Mouse (Mus musculus): ENCODE measurements around the gene Gm5294. TPM values are rescaled to one million over a fixed set of nuclear protein-coding genes. Genes with fewer than 3 reads are reported as not detected.

Gm5294 gene
- not detected for total RNA-seq (2023)

DNA sequence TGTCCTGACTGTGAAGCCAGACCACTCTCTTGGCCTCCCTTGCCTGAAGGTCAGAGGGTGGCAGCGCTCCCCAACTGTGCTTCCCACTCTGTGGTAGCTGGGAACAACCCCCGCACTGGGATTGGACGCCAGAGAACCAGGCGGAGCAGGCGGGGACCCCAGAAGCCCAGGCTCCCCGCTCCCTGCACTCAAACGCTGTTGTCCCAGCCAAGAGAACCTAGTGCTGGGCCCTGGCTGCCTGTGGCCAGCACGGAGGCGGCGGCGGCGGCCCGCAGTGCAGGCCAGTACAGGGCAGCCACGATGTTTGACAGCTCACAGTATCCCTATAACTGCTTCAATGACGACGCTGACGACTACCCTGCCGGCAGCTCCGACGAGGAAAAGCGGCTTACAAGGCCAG lies at the start of gene Gm5294:
Gene Gm5294, plus strand, starts transcription at position 301 of the 400 bp plus-strand sequence.

Other genes starting within 250 kb of the Gm5294 start
- 46.2 TPM for gene Zfp68, start 200.3 kb upstream of the Gm5294 start, total RNA-seq (2023)
- 5.1 TPM for gene A430033K04Rik, start 197.2 kb upstream of the Gm5294 start, total RNA-seq (2023)
- gene Fam20c, start 65.6 kb upstream of the Gm5294 start, total RNA-seq (2023), result not detected
- gene Pdgfa, start 177.3 kb downstream of the Gm5294 start, total RNA-seq (2023), result not detected

Measured in CD4-positive naive resting alpha-beta T cell, adult 76 days (primary cell).